Mouse (Mus musculus): Measurements from ENCODE around the gene Ncapd2. TPM values are rescaled to one million over a fixed set of nuclear protein-coding genes. Genes with fewer than 3 reads are reported as not detected.

Ncapd2 gene
- polyA plus RNA-seq, 1 experiment, result 51.7 TPM

Other genes starting within 250 kb of the Ncapd2 start
- 261 and 265 TPM in 2 replicates for gene Cops7a, start 226.2 kb downstream of the Ncapd2 start, polyA plus RNA-seq (2012; rRNA removed)
- 181 and 198 TPM in 2 replicates for gene Pianp, start 195.0 kb downstream of the Ncapd2 start, polyA plus RNA-seq (2012; rRNA removed)
- 49.5 and 54.7 TPM in 2 replicates for gene Zfp384, start 182.6 kb downstream of the Ncapd2 start, polyA plus RNA-seq (2012; rRNA removed)
- gene Ing4, start 151.9 kb downstream of the Ncapd2 start, polyA plus RNA-seq (2012; rRNA removed), result 70.8 and 74.9 TPM in 2 replicates
- gene Acrbp, start 142.0 kb downstream of the Ncapd2 start, polyA plus RNA-seq (2012; rRNA removed), result 23.0 and 23.9 TPM in 2 replicates
- 0.94 and 1.4 TPM in 2 replicates for gene Lpar5, start 123.8 kb downstream of the Ncapd2 start, polyA plus RNA-seq (2012; rRNA removed)
- 91.3 and 103 TPM in 2 replicates for gene Chd4, start 95.7 kb downstream of the Ncapd2 start, polyA plus RNA-seq (2012; rRNA removed)
- gene Nop2, start 59.8 kb downstream of the Ncapd2 start, polyA plus RNA-seq (2012; rRNA removed), result 22.0 and 22.3 TPM in 2 replicates
- gene Iffo1, start 46.5 kb downstream of the Ncapd2 start, polyA plus RNA-seq (2012; rRNA removed), result 86.9 and 94.3 TPM in 2 replicates
- 4,623 and 6,295 TPM in 2 replicates for gene Gapdh, start 25.2 kb downstream of the Ncapd2 start, polyA plus RNA-seq (2012; rRNA removed)
- 46.7 and 48.7 TPM in 2 replicates for gene Mrpl51, start 100 bp upstream of the Ncapd2 start, polyA plus RNA-seq (2012; rRNA removed)
- 81.5 and 103 TPM in 2 replicates for gene Vamp1, start 23.9 kb upstream of the Ncapd2 start, polyA plus RNA-seq (2012; rRNA removed)
- 6.4 and 7.1 TPM in 2 replicates for gene Tapbpl, start 40.2 kb upstream of the Ncapd2 start, polyA plus RNA-seq (2012; rRNA removed)
- 0.14 TPM in 1 of 2 replicates, not detected in the other for gene Cd27, start 45.3 kb upstream of the Ncapd2 start, polyA plus RNA-seq (2012; rRNA removed)
- not detected in 2 replicates for gene Tuba3a, start 94.3 kb upstream of the Ncapd2 start, polyA plus RNA-seq (2012; rRNA removed)
- gene Ltbr, start 122.2 kb upstream of the Ncapd2 start, polyA plus RNA-seq (2012; rRNA removed), result 13.2 and 14.2 TPM in 2 replicates
- 1.6 and 1.7 TPM in 2 replicates for gene Scnn1a, start 129.0 kb upstream of the Ncapd2 start, polyA plus RNA-seq (2012; rRNA removed)
- 16.4 and 18.7 TPM in 2 replicates for gene Tnfrsf1a, start 157.7 kb upstream of the Ncapd2 start, polyA plus RNA-seq (2012; rRNA removed)
- gene Plekhg6, start 189.1 kb upstream of the Ncapd2 start, polyA plus RNA-seq (2012; rRNA removed), result 0.04 and 0.13 TPM in 2 replicates